Mouse (Mus musculus) cerebellum, adult 2 months (tissue): ENCODE results near the gene Elf1.

Experiments
- CTCF ChIP-seq: fragments of 200-500 bp; IDR thresholded peaks from 2 replicates; pipeline ENCODE4 v1.5.1; 2011; ENCODE audit warnings: low read depth, mild to moderate bottlenecking, control low read depth, low read length, moderate library complexity, borderline replicate concordance; ENCODE audit not compliant: insufficient read depth
- POLR2A ChIP-seq: fragments of 200-500 bp; IDR thresholded peaks from 2 replicates; pipeline ENCODE4 v1.6.1; 2011; ENCODE audit warnings: low read length, control low read depth, borderline replicate concordance; ENCODE audit not compliant: insufficient read depth

DNA sequence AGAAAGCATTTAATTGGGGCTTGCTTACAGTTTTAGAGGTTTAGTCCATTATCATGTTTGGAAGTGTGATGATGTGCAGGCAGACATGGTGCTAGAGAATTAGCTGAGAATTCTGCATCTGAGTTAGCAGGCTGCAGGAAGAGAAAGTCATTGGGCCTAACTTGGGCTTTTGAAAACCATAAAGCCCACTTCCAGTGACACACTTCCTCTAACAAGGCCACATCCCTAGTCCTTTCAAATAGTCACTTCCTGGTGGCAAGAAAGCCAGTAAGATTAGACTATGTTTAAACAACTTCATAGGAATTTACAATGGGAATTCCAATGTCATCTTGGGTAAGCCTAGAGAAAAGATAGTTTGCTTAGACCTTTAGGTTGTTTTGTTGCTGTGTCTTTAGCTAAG lies 60.6 kb downstream of the Elf1 start:
- TF ChIP-seq POLR2A: no peak
- TF ChIP-seq CTCF: no peak
